Mouse (Mus musculus) forebrain, postnatal 0 days (tissue): ENCODE measurements around the gene Ipcef1. TPM values are rescaled to one million over a fixed set of nuclear protein-coding genes. Genes with fewer than 3 reads are reported as not detected.
A peak's percentile ranks its signal among the peaks of the same experiment; 100 is the strongest.

ENCODE experiments used
- ATAC-seq: fragments of 200-750 bp; cut with Nextera tagmentation; 2 replicates; pipeline ENCODE4 v1.8.0; 2017; ENCODE audit warnings: mild to moderate bottlenecking, moderate library complexity
- DNase-seq: peaks from one replicate; pipeline ENCODE4 v3.0.0-alpha.2; 2015
- H3K27ac ChIP-seq: fragments of 300-500 bp; sonication (generic); 2 replicates; pipeline ENCODE4 v1.5.1; 2014; ENCODE audit warnings: low read depth, mild to moderate bottlenecking, antibody characterized with exemption, low read length, moderate library complexity, mixed read lengths
- H3K27me3 ChIP-seq: fragments of 300-500 bp; sonication (generic); 2 replicates; pipeline ENCODE4 v1.6.1; 2014; ENCODE audit warnings: mild to moderate bottlenecking, low read length, mixed read lengths; ENCODE audit not compliant: insufficient read depth
- H3K36me3 ChIP-seq: fragments of 300-500 bp; sonication (generic); 2 replicates; pipeline ENCODE4 v1.6.1; 2014; ENCODE audit warnings: mild to moderate bottlenecking, moderate library complexity; ENCODE audit not compliant: insufficient read depth
- H3K4me1 ChIP-seq: fragments of 300-500 bp; sonication (generic); 2 replicates; pipeline ENCODE4 v1.6.1; 2014; ENCODE audit warnings: antibody characterized with exemption; ENCODE audit not compliant: insufficient read depth
- H3K4me2 ChIP-seq: fragments of 300-500 bp; sonication (generic); 2 replicates; pipeline ENCODE4 v1.6.1; 2014; ENCODE audit warnings: low read depth, mild to moderate bottlenecking, moderate library complexity
- H3K4me3 ChIP-seq: fragments of 300-500 bp; sonication (generic); 2 replicates; pipeline ENCODE4 v1.5.1; 2014; ENCODE audit warnings: low read depth, low read length, mixed read lengths
- H3K9ac ChIP-seq: fragments of 300-500 bp; sonication (generic); 2 replicates; pipeline ENCODE4 v1.6.1; 2014; ENCODE audit warnings: mild to moderate bottlenecking
- H3K9me3 ChIP-seq: fragments of 300-500 bp; sonication (generic); 2 replicates; pipeline ENCODE4 v1.6.1; 2016; ENCODE audit warnings: low read length
- CTCF ChIP-seq: sonication (generic); IDR thresholded peaks from 2 replicates; pipeline ENCODE4 v1.5.1; 2016; ENCODE audit warnings: antibody characterized with exemption, control low read depth, low read depth
- WGBS: fragments of 180-500 bp; shearing (Covaris S2); extraction: QIAGEN DNeasy Blood & Tissue Kit; methylation state at CpG from one replicate; pipeline ENCODE4 v1.1.7; 2014; 5-methylcytosine and 5-hydroxymethylcytosine counted together
- polyA plus RNA-seq: library from polyadenylated mRNA; unstranded; fragments of >200 nt; fragmentation: Nextera tagmentation; extraction: Ambion mirVana; gene quantifications from 2 replicates; pipeline ENCODE4 v1.2.1, GENCODE M21; 2015
- total RNA-seq: library from RNA; depleted of rRNA; stranded (reverse); fragments of >200 nt; gene quantifications from 2 replicates; pipeline ENCODE4 v1.2.3, GENCODE M21; 2014

Gene Ipcef1
- total and polyA plus RNA-seq, 2 experiments from 2014 or later, result 2.2 to 12.0 TPM

- H3K27ac ChIP-seq, result no peak overlapping the region
- H3K4me1 ChIP-seq, result no peaks in the 10 kb centered on the region
- DNase-seq (no peak), ATAC-seq (peak; percentile 47)
- no peaks in the 10 kb centered on the region for H3K9me3 ChIP-seq
- H3K36me3 ChIP-seq, result no peaks in the 10 kb centered on the region
- WGBS, result 65% methylated on average over 4 of the region's 4 CpGs
- H3K27me3 ChIP-seq, result no peaks in the 10 kb centered on the region
- H3K4me3 ChIP-seq, result no peak overlapping the region
- no peak overlapping the region for H3K9ac ChIP-seq
- no peak overlapping the region for H3K4me2 ChIP-seq
- no peak for TF ChIP-seq CTCF
Observed at GRCm38 (mm10) chr10:6987399-6988098, 64.7 kb downstream of the Ipcef1 start.

DNA sequence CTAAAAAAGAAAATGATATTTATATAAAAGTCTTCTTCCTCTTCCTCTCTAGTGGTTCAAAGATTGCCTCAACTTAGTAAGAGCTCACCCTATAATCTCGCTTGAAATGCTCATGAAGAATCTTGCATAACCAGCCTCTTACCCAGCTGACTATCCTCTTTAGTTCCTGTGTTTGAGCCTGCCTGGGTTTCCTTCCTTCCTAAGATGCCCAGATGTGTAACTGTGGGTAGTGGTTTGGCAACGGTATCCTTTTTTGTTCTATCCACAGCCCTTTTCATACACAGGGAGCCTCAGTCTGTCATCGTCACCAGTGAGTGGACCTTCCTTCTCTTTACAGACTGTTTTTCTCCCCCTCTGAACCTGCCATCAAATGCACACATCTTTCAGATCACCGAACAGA, 66.0 kb downstream of the Ipcef1 start:
- WGBS, result 87% methylated on average over 4 of the region's 4 CpGs
- Histone ChIP-seq H3K4me1 (no peaks in the 10 kb centered on the region), H3K9ac (no peak overlapping the region), H3K4me2 (no peak overlapping the region), H3K27ac (no peak overlapping the region), H3K27me3 (no peaks in the 10 kb centered on the region), H3K36me3 (no peaks in the 10 kb centered on the region), H3K4me3 (no peak overlapping the region), H3K9me3 (no peaks in the 10 kb centered on the region)
- ATAC-seq, result no peak
- TF ChIP-seq CTCF, result no peak
- no peak for DNase-seq

DNA sequence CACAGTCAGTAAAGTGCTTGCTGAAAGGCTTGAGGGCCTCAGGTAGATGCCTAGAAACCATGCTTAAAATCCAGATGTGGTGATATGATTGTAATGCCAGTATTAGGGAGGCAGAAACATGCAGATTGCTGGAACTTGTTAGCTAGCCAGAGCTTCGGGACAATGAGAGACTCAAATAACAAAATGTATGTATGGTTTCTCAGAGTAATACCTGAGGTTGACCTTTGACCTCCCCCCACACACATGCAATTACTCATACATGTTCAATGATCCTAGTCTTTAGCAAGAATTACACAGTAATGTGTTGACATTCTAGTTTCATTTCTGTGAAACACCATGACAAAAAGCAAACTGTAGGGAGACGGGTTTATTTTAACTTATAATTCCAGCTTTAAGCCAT, 68.8 kb downstream of the Ipcef1 start:
- Histone ChIP-seq H3K4me3 (no peak overlapping the region), H3K9me3 (no peaks in the 10 kb centered on the region), H3K4me2 (no peak overlapping the region), H3K9ac (no peak overlapping the region), H3K36me3 (no peaks in the 10 kb centered on the region), H3K4me1 (0 out of 2 replicates have a peak, but pooled peaks cover 5% of the 10 kb centered on the region), H3K27ac (no peak overlapping the region), H3K27me3 (no peaks in the 10 kb centered on the region)
- 94% methylated on average over 2 of the region's 2 CpGs for WGBS
- DNase-seq, result no peak
- ATAC-seq, result no peak
- no peak for TF ChIP-seq CTCF

- no peak overlapping the region for H3K4me2 ChIP-seq
- WGBS, result 83% methylated on average over 2 of the region's 2 CpGs
- H3K9ac ChIP-seq, result no peak overlapping the region
- no peaks in the 10 kb centered on the region for H3K27me3 ChIP-seq
- ATAC-seq, result no peak
- no peak for DNase-seq
- no peak for TF ChIP-seq CTCF
- H3K36me3 ChIP-seq, result no peaks in the 10 kb centered on the region
- no peak overlapping the region for H3K27ac ChIP-seq
- no peaks in the 10 kb centered on the region for H3K9me3 ChIP-seq
- H3K4me3 ChIP-seq, result no peak overlapping the region
- H3K4me1 ChIP-seq, result 0 out of 2 replicates have a peak, but pooled peaks cover 5% of the 10 kb centered on the region
Observed at GRCm38 (mm10) chr10:6982751-6983151, 69.5 kb downstream of the Ipcef1 start.

DNA sequence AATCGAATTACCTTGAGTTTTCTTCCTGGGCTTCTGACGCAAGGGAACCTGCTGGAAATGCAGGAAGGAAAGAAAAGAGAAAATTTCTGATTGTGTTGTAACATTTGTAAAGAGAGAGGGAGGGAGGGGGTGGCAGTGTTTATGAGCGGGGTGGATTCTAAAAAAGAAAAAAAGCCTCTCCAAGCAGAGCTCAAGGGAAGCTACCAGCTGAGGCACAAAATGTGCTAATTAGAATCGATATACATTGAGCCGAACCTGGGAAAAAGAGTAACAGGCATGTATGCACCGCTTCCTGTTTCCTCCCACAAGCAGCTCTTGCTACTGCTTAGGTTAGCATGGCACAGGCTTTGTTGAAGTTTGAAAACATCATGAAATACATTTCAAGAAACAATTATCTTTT, 72.0 kb downstream of the Ipcef1 start:
- WGBS, result 5% methylated on average over 6 of the region's 6 CpGs
- peak overlapping the region; percentile 38 for H3K4me3 ChIP-seq
- TF ChIP-seq CTCF, result no peak
- H3K4me1 ChIP-seq, result 0 out of 2 replicates have a peak, but pooled peaks cover 5% of the 10 kb centered on the region
- H3K9ac ChIP-seq, result peak overlapping the region; percentile 49
- H3K4me2 ChIP-seq, result peak overlapping the region; percentile 49
- H3K36me3 ChIP-seq, result no peaks in the 10 kb centered on the region
- ATAC-seq, result peak; percentile 70
- no peaks in the 10 kb centered on the region for H3K9me3 ChIP-seq
- DNase-seq, result peak; percentile 38
- H3K27ac ChIP-seq, result peak overlapping the region; percentile 62
- H3K27me3 ChIP-seq, result no peaks in the 10 kb centered on the region

DNA sequence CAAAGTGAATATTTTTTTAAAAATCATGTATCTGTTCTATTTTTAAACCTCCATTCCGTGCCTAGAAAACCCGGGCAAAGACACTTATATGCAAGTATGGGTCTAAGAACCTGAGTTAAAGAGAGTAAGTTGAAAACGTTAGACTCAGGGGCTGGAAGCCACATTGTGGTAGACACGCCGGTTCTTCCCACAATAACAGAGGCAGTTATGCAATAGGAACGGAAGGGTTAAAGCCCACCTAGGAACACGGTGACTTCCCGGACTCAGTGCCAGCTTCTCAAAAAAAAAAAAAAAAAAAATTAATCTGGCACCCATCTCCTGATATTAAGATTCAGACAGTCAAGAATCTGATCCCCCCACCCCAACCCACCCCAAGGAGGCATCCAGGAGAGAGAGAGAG, 72.5 kb downstream of the Ipcef1 start:
- H3K4me3 ChIP-seq, result peak overlapping the region; percentile 38
- no peaks in the 10 kb centered on the region for H3K27me3 ChIP-seq
- peak; percentile 57 for ATAC-seq
- H3K9ac ChIP-seq, result peak overlapping the region; percentile 49
- H3K27ac ChIP-seq, result peak overlapping the region; percentile 62
- TF ChIP-seq CTCF, result no peak
- peak; percentile 42 for DNase-seq
- WGBS, result 25% methylated on average over 8 of the region's 8 CpGs
- H3K4me2 ChIP-seq, result peak overlapping the region; percentile 49
- no peaks in the 10 kb centered on the region for H3K9me3 ChIP-seq
- H3K4me1 ChIP-seq, result 0 out of 2 replicates have a peak, but pooled peaks cover 5% of the 10 kb centered on the region
- H3K36me3 ChIP-seq, result no peaks in the 10 kb centered on the region

DNA sequence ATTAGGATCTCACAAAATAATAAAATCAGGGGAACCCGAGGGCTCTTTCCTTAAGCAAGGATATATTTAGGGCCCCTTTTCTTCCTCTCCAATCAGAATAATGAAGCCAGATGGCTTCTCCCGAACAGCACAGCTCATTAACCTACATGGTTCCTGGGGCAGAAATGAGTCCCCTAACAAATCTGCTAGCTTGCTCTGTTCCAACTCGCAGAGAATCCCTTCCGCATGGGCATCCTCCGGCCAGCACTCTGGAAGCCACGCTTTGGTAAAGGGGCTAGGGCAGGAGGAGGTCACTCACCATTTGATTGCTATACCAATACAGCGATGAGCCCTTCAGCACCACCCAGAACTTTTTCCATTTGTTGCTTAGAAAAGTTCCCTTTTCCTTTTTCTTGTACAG, 73.1 kb downstream of the Ipcef1 start:
- Histone ChIP-seq H3K9me3 (no peaks in the 10 kb centered on the region), H3K4me1 (0 out of 2 replicates have a peak, but pooled peaks cover 5% of the 10 kb centered on the region), H3K27me3 (no peaks in the 10 kb centered on the region), H3K27ac (0 out of 2 replicates have a peak overlapping the region, but pooled peaks have one; percentile 29), H3K4me2 (peak overlapping the region; percentile 49), H3K9ac (peak overlapping the region; percentile 49; the same call in 1 of the 2 replicates), H3K4me3 (peak overlapping the region; percentile 38), H3K36me3 (no peaks in the 10 kb centered on the region)
- DNase-seq (no peak), ATAC-seq (peak; percentile 19; the same call in 1 of the 2 replicates)
- TF ChIP-seq CTCF, result no peak
- WGBS, result 38% methylated on average over 7 of the region's 7 CpGs
